Comparison of ENCODE assay signal across 11 mouse cellular contexts in the genomic region with DNA sequence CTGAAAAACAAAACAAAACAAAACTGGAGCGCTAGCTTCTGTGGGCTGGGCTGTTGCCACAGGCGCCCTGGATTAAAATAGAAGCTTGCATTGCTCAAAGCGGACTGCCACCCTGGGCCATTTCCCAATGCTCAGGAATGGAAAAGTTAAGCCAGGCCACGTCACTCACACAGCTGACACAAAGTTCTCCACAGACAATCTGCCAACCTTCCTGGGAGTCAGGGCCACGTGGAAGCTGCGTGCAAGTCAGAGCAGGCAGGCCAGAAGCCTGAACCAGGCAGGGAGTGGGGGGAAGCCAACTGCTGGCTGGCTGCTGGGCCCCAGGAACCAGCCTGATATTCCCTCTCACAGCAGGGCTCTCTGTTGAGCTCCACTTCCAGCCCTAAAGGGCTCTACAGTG. TPM values are rescaled to one million over a fixed set of nuclear protein-coding genes. Genes with fewer than 3 reads are reported as not detected.
A peak's percentile ranks its signal among the peaks of the same experiment; 100 is the strongest.
DNase-seq lines count a peak whose midpoint lies in the region; ATAC-seq and TF ChIP-seq lines count a peak whose summit lies in the region.
"Had no signal": no experiment of that assay in that cellular context is flagged by ENCODE, and none has a peak within 500 bp of the region (broad histone marks: within the 10 kb centered on the region; RNA-seq: fewer than 3 reads in every experiment).

No protein-coding gene starts in this region.

- H3K4me3 ChIP-seq in lung, adult 2 months (replicated peaks; ENCODE audit: extremely low read depth, low read depth, low read length) = no peak overlapping the region
- H3K4me3 ChIP-seq: hindbrain, embryonic 12.5 days had no signal

- WGBS in lung, adult 2 months = 55% methylated on average over 6 of the region's 6 CpGs

- no peak for TF ChIP-seq POLR2A in lung, adult 2 months (IDR thresholded peaks at IDR 0.05; ENCODE audit: borderline replicate concordance, extremely low read depth, low read depth, low read length)

- no peaks in the 10 kb centered on the region for H3K4me1 ChIP-seq in lung, adult 2 months (ENCODE audit: control insufficient read depth, insufficient read depth, low read length)
- H3K4me1 ChIP-seq: hindbrain, embryonic 12.5 days had no signal

- DNase-seq in frontal cortex, postnatal 10 days (ENCODE audit: low spot score in 2 of 2) = no peak
- peak; percentile 79 for DNase-seq in adipocyte (ENCODE audit: low spot score)
- peak; percentile 77 for DNase-seq in gastrocnemius, postnatal 25 days
- DNase-seq in lung, adult 2 months = peak; percentile 29
- DNase-seq in natural killer cell, adult 2 months (ENCODE audit: low spot score in 2 of 2) = no peak
- no peak for DNase-seq in right cerebral cortex, postnatal 36 days (ENCODE audit: low spot score in 2 of 2)

- no peak for TF ChIP-seq CTCF in lung, adult 2 months (IDR thresholded peaks at IDR 0.05; ENCODE audit: insufficient read depth, low read length)

- peak; percentile 47; the same call in 1 of the 2 replicates for ATAC-seq in frontal cortex, adult (ENCODE audit: low TSS enrichment)
- no peak for ATAC-seq in erythroblast, adult 5-6 weeks (replicated peaks; ENCODE audit: low FRiP score, poor library complexity, severe bottlenecking)

RNA-seq across cellular contexts. Expression of gene Serpina12, which starts 2.8 kb away (rescaled TPM):
- not detected for total RNA-seq in gastrocnemius, postnatal 25 days (2021)
- 0.12 TPM in 1 of 2 replicates, not detected in the other for polyA plus RNA-seq in lung, adult 2 months (2012; rRNA removed)
- not detected in 2 replicates for total RNA-seq in erythroblast, adult 5-6 weeks (2015; ENCODE audit: low replicate concordance)
- total RNA-seq in erythroblast, adult 5-6 weeks (2017; ENCODE audit: low replicate concordance) = not detected in 2 replicates
- total RNA-seq: CH12.LX had no signal
- polyA plus RNA-seq: hindbrain, embryonic 12.5 days had no signal

RNA-seq across cellular contexts. Expression of gene Serpina9, which starts 27.8 kb away (rescaled TPM):
- total RNA-seq in gastrocnemius, postnatal 25 days (2021) = not detected
- 1.4 and 2.7 TPM in 2 replicates for polyA plus RNA-seq in lung, adult 2 months (2012; rRNA removed)
- not detected in 2 replicates for total RNA-seq in erythroblast, adult 5-6 weeks (2015; ENCODE audit: low replicate concordance)
- not detected in 2 replicates for total RNA-seq in erythroblast, adult 5-6 weeks (2017; ENCODE audit: low replicate concordance)
- polyA plus RNA-seq: liver, embryonic 14.5 days had no signal

RNA-seq across cellular contexts. Expression of gene Serpina11, which starts 51.6 kb away (rescaled TPM):
- not detected for total RNA-seq in gastrocnemius, postnatal 25 days (2021)
- polyA plus RNA-seq in lung, adult 2 months (2012; rRNA removed) = 0.15 TPM in 1 of 2 replicates, not detected in the other
- not detected in 2 replicates for total RNA-seq in erythroblast, adult 5-6 weeks (2015; ENCODE audit: low replicate concordance)
- total RNA-seq in erythroblast, adult 5-6 weeks (2017; ENCODE audit: low replicate concordance) = not detected in 2 replicates
- polyA plus RNA-seq: hindbrain, embryonic 12.5 days had no signal

RNA-seq across cellular contexts. Expression of gene Serpina5, which starts 59.5 kb away (rescaled TPM):
- not detected for total RNA-seq in gastrocnemius, postnatal 25 days (2021)
- not detected in 2 replicates for polyA plus RNA-seq in lung, adult 2 months (2012; rRNA removed)
- not detected in 2 replicates for total RNA-seq in erythroblast, adult 5-6 weeks (2015; ENCODE audit: low replicate concordance)
- not detected in 2 replicates for total RNA-seq in erythroblast, adult 5-6 weeks (2017; ENCODE audit: low replicate concordance)
- total RNA-seq: CH12.LX had no signal
- polyA plus RNA-seq: hindbrain, embryonic 12.5 days had no signal

Comparison
In these comparisons a context has a peak if more than half of its experiments do, and no peak if none do; other contexts are left out.
1. DNase-seq: peak in adipocyte (single experiment), gastrocnemius, postnatal 25 days (single experiment) and lung, adult 2 months (single experiment); none in frontal cortex, postnatal 10 days (0 of 2), natural killer cell, adult 2 months (0 of 2) and right cerebral cortex, postnatal 36 days (0 of 2).